8 mouse cellular contexts compared by ENCODE assay signal in the genomic region with DNA sequence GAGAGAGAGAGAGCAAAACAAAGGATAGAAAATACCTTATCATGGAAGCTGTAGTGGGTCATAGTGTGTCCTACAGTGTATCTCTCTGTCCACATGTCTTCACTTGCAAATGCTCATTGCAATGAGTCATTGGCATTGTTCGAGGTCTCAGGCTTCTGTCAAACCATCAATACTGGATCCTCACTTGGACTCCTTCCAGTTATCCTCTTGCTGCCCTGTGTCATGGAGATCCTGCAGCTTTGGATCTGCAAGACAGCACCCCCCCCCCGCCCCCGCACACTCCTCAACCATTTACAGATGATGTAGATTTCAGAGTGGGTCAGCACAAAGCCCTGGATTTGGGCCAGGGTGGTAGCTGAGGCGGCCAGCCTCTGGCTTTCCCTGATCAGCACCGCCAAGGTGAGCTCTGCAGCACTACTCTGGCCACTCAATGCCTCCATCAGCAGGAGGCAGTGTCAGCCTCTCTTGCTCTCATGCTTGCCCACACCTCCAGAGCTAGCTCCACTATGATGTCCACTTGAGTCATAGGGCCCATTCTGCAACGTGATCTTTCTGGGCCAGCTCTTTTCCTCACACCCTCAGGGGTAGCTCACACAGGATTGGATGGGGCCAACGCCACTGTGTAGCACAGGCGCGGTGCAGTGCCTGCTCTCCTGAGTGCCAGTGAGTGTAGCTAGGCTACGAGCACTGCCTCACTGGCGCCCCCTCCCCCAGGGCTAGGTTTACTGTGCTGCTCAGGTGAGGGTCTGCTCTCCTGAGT. TPM values are rescaled to one million over a fixed set of nuclear protein-coding genes. Genes with fewer than 3 reads are reported as not detected.
DNase-seq lines count a peak whose midpoint lies in the region; ATAC-seq and TF ChIP-seq lines count a peak whose summit lies in the region.

No protein-coding gene starts in this region.

- H3K4me3 ChIP-seq in heart, embryonic 10.5 days: peak overlapping the region; percentile 27; the same call in 1 of the 2 replicates
- H3K4me3 ChIP-seq in hindbrain, postnatal 0 days (ENCODE audit: low read length): no peak overlapping the region
- H3K4me3 ChIP-seq in midbrain, embryonic 14.5 days (replicated peaks; ENCODE audit: low read depth, low read length): no peak overlapping the region

- H3K4me1 ChIP-seq in heart, embryonic 10.5 days: peaks cover 15% of the 10 kb centered on the region
- 0 out of 2 replicates have a peak, but pooled peaks cover 4% of the 10 kb centered on the region for H3K4me1 ChIP-seq in hindbrain, postnatal 0 days (ENCODE audit: insufficient read depth, low read length)
- H3K4me1 ChIP-seq in midbrain, embryonic 14.5 days (ENCODE audit: control insufficient read depth, insufficient read depth, low read length): peaks cover 11% of the 10 kb centered on the region

- peak; percentile 48; the same call in 1 of the 2 replicates for ATAC-seq in hindbrain, postnatal 0 days
- peak; percentile 57 for ATAC-seq in midbrain, embryonic 14.5 days (ENCODE audit: low FRiP score, low TSS enrichment)

- TF ChIP-seq CTCF in hindbrain, postnatal 0 days (IDR thresholded peaks at IDR 0.05; ENCODE audit: low read depth): peak; percentile 4; the same call in 1 of the 2 replicates

- H3K27me3 ChIP-seq in heart, embryonic 10.5 days (ENCODE audit: insufficient read depth, poor library complexity, severe bottlenecking): no peaks in the 10 kb centered on the region
- H3K27me3 ChIP-seq in hindbrain, postnatal 0 days (ENCODE audit: insufficient read depth, low read length): no peaks in the 10 kb centered on the region
- no peaks in the 10 kb centered on the region for H3K27me3 ChIP-seq in midbrain, embryonic 14.5 days (ENCODE audit: control insufficient read depth, insufficient read depth, low read length)

- H3K36me3 ChIP-seq in heart, embryonic 10.5 days: no peaks in the 10 kb centered on the region
- H3K36me3 ChIP-seq in hindbrain, postnatal 0 days (ENCODE audit: insufficient read depth, low read length): no peaks in the 10 kb centered on the region
- H3K36me3 ChIP-seq in midbrain, embryonic 14.5 days (ENCODE audit: control insufficient read depth, insufficient read depth, low read length): no peaks in the 10 kb centered on the region

- intact Hi-C loops in heart, postnatal 25 days (cut with DNase I): no loop called here

- no peak overlapping the region for H3K4me2 ChIP-seq in hindbrain, postnatal 0 days (ENCODE audit: low read depth, low read length)
- H3K4me2 ChIP-seq in midbrain, embryonic 14.5 days (ENCODE audit: low read length): no peak overlapping the region

- no peaks in the 10 kb centered on the region for H3K9me3 ChIP-seq in heart, embryonic 10.5 days
- no peaks in the 10 kb centered on the region for H3K9me3 ChIP-seq in hindbrain, postnatal 0 days (ENCODE audit: low read length)
- no peaks in the 10 kb centered on the region for H3K9me3 ChIP-seq in midbrain, embryonic 14.5 days (ENCODE audit: control insufficient read depth, low read length)

- H3K9ac ChIP-seq in hindbrain, postnatal 0 days (replicated peaks; ENCODE audit: low read length): no peak overlapping the region
- no peak overlapping the region for H3K9ac ChIP-seq in midbrain, embryonic 14.5 days (replicated peaks; ENCODE audit: low read length)

- 16% methylated on average over 11 of the region's 11 CpGs for WGBS in heart, embryonic 10.5 days
- 22% methylated on average over 11 of the region's 11 CpGs for WGBS in hindbrain, postnatal 0 days
- 34% methylated on average over 11 of the region's 11 CpGs for WGBS in midbrain, embryonic 14.5 days

- peak overlapping the region; percentile 42 for H3K27ac ChIP-seq in heart, embryonic 10.5 days
- H3K27ac ChIP-seq in hindbrain, postnatal 0 days: no peak overlapping the region
- H3K27ac ChIP-seq in midbrain, embryonic 14.5 days (replicated peaks; ENCODE audit: low read depth, low read length): no peak overlapping the region

- DNase-seq in heart, embryonic 10.5 days (ENCODE audit: low spot score): peak; percentile 78
- no peak for DNase-seq in heart, postnatal 25 days (ENCODE audit: low spot score)
- DNase-seq in NIH3T3 (ENCODE audit: low read depth) (peak; percentile 3), adipocyte (ENCODE audit: low spot score) (no peak)
- DNase-seq in hindbrain, postnatal 0 days (ENCODE audit: low spot score): no peak
- DNase-seq in midbrain, embryonic 14.5 days: no peak
- DNase-seq in ovary, adult 18-20 months (ENCODE audit: low spot score): no peak
- DNase-seq in cerebellum, adult 11 months: no peak

RNA-seq across cellular contexts. Expression of a gene that starts 2.1 kb away (rescaled TPM):
- 0.39 and 0.62 TPM in 2 replicates for polyA plus RNA-seq in heart, embryonic 10.5 days (2016; fragmentation: Nextera tagmentation; extraction: Ambion mirVana)
- under 1 TPM; 0.25 to 0.52 TPM for total RNA-seq in heart, postnatal 25 days (2021)
- 1.5 and 4.6 TPM in 2 replicates for total RNA-seq in hindbrain, postnatal 0 days (2014; rRNA removed)
- polyA plus RNA-seq in hindbrain, postnatal 0 days (2015; fragmentation: Nextera tagmentation; extraction: Ambion mirVana): 0.83 and 0.96 TPM in 2 replicates
- 2.0 and 3.0 TPM in 2 replicates for polyA plus RNA-seq in midbrain, embryonic 14.5 days (2014; fragmentation: Nextera tagmentation; extraction: Ambion mirVana)

RNA-seq across cellular contexts. Expression of a gene that starts 43.0 kb away (rescaled TPM):
- 8.3 and 9.4 TPM in 2 replicates for polyA plus RNA-seq in heart, embryonic 10.5 days (2016; fragmentation: Nextera tagmentation; extraction: Ambion mirVana)
- 10 to 100 TPM; 21.5 to 23.1 TPM for total RNA-seq in heart, postnatal 25 days (2021)
- 29.9 and 31.1 TPM in 2 replicates for total RNA-seq in hindbrain, postnatal 0 days (2014; rRNA removed)
- polyA plus RNA-seq in hindbrain, postnatal 0 days (2015; fragmentation: Nextera tagmentation; extraction: Ambion mirVana): 10.0 and 10.3 TPM in 2 replicates
- 27.2 and 35.9 TPM in 2 replicates for polyA plus RNA-seq in midbrain, embryonic 14.5 days (2014; fragmentation: Nextera tagmentation; extraction: Ambion mirVana)

Comparison
In these comparisons a context has a peak if more than half of its experiments do, and no peak if none do; other contexts are left out.
1. DNase-seq: peak in heart, embryonic 10.5 days (single experiment) and NIH3T3 (single experiment); none in heart, postnatal 25 days (single experiment), hindbrain, postnatal 0 days (single experiment), midbrain, embryonic 14.5 days (single experiment), adipocyte (single experiment), ovary, adult 18-20 months (single experiment) and cerebellum, adult 11 months (single experiment).